Mouse (Mus musculus) MEL (cell line): ENCODE measurements around the gene Acsbg1. TPM values are rescaled to one million over a fixed set of nuclear protein-coding genes. Genes with fewer than 3 reads are reported as not detected.

ENCODE experiments used
- DNase-seq: peaks from one replicate; pipeline ENCODE4 v3.0.0; 2011; ENCODE audit warnings: low read depth, low spot score
- H3K27ac ChIP-seq: 2 replicates; pipeline ENCODE4 v1.5.1; 2012; ENCODE audit warnings: low read depth, mild to moderate bottlenecking, control low read depth, low read length, moderate library complexity; ENCODE audit not compliant: control insufficient read depth
- H3K27me3 ChIP-seq, 2 experiments: fragments of 150-350 bp in 1 of 2; sonication (generic) in 1 of 2; 2 replicates each; pipeline ENCODE4 v1.6.1; 2012; ENCODE audit warnings: low read length in 2 of 2, mild to moderate bottlenecking in 2 of 2, improper control_type of control experiment in 1 of 2, moderate library complexity in 1 of 2; ENCODE audit not compliant: insufficient read depth in 2 of 2, control insufficient read depth in 1 of 2
- H3K36me3 ChIP-seq, 2 experiments: 2 replicates each; pipeline ENCODE4 v1.6.1; 2012 to 2014; ENCODE audit warnings: low read length in 2 of 2, improper control_type of control experiment in 1 of 2, inconsistent platforms in 1 of 2, mild to moderate bottlenecking in 1 of 2; ENCODE audit not compliant: insufficient read depth in 2 of 2, control insufficient read depth in 1 of 2
- H3K4me1 ChIP-seq, 2 experiments: fragments of 150-350 bp in 1 of 2; sonication (generic) in 1 of 2; 2 replicates each; pipeline ENCODE4 v1.6.1; 2012; ENCODE audit warnings: low read length in 2 of 2, improper control_type of control experiment in 1 of 2, mild to moderate bottlenecking in 1 of 2; ENCODE audit not compliant: insufficient read depth in 2 of 2, control insufficient read depth in 1 of 2
- H3K4me3 ChIP-seq, 2 experiments: fragments of 150-350 bp in 1 of 2; sonication (generic) in 1 of 2; 2 replicates each; pipeline ENCODE4 v1.5.1; 2012; ENCODE audit warnings: low read depth in 2 of 2, low read length in 2 of 2, mild to moderate bottlenecking in 2 of 2, moderate library complexity in 2 of 2, control low read depth in 1 of 2, improper control_type of control experiment in 1 of 2; ENCODE audit not compliant: control insufficient read depth in 1 of 2, insufficient read depth in 1 of 2
- H3K79me2 ChIP-seq: 2 replicates; pipeline ENCODE4 v1.6.1; 2012; ENCODE audit warnings: mild to moderate bottlenecking, low read length, moderate library complexity; ENCODE audit not compliant: control insufficient read depth, poor library complexity, insufficient read depth
- H3K9ac ChIP-seq: 2 replicates; pipeline ENCODE4 v1.6.1; 2012; ENCODE audit warnings: low read depth, mild to moderate bottlenecking, control low read depth, low read length, moderate library complexity; ENCODE audit not compliant: control insufficient read depth, poor library complexity, severe bottlenecking
- H3K9me3 ChIP-seq: fragments of 150-350 bp; sonication (generic); replicated peaks from 2 replicates; pipeline ENCODE4 v1.6.1; 2012; ENCODE audit warnings: mild to moderate bottlenecking, low read length, improper control_type of control experiment, moderate library complexity; ENCODE audit not compliant: insufficient read depth
- BHLHE40 ChIP-seq: IDR thresholded peaks from 2 replicates; pipeline ENCODE4 v1.6.1; 2012; ENCODE audit warnings: low read depth, mild to moderate bottlenecking, inconsistent platforms, low read length, improper control_type of control experiment, borderline replicate concordance
- CHD1 ChIP-seq: IDR thresholded peaks from 2 replicates; pipeline ENCODE4 v1.6.1; 2012; ENCODE audit warnings: low read depth, mild to moderate bottlenecking, inconsistent platforms, low read length, improper control_type of control experiment
- CHD2 ChIP-seq: IDR thresholded peaks from 2 replicates; pipeline ENCODE4 v1.6.1; 2011; ENCODE audit warnings: low read length, improper control_type of control experiment
- CTCF ChIP-seq, 3 experiments: IDR thresholded peaks in 2 of 3; conservative IDR thresholded peaks in 1 of 3; 2 replicates each; pipeline ENCODE4 v1.5.1; 2011 to 2012; ENCODE audit warnings: low read length in 3 of 3, low read depth in 2 of 3, mild to moderate bottlenecking in 2 of 3, improper control_type of control experiment in 1 of 3, inconsistent platforms in 1 of 3, mixed read lengths in 1 of 3, moderate library complexity in 1 of 3; ENCODE audit not compliant: control insufficient read depth in 1 of 3, insufficient read depth in 1 of 3, poor library complexity in 1 of 3, severe bottlenecking in 1 of 3
- E2F4 ChIP-seq: IDR thresholded peaks from 2 replicates; pipeline ENCODE4 v1.6.1; 2011; ENCODE audit warnings: low read depth, low read length, improper control_type of control experiment, borderline replicate concordance
- ELF1 ChIP-seq: IDR thresholded peaks from 2 replicates; pipeline ENCODE4 v1.6.1; 2014; ENCODE audit warnings: low read depth, mild to moderate bottlenecking, inconsistent platforms, low read length, improper control_type of control experiment, moderate library complexity
- EP300 ChIP-seq, 2 experiments: IDR thresholded peaks; 2 replicates each; pipeline ENCODE4 v1.6.1; 2011; ENCODE audit warnings: improper control_type of control experiment in 2 of 2, low read length in 2 of 2, low read depth in 1 of 2, mild to moderate bottlenecking in 1 of 2
- ETS1 ChIP-seq: IDR thresholded peaks from 2 replicates; pipeline ENCODE4 v1.6.1; 2012; ENCODE audit warnings: low read depth, mild to moderate bottlenecking, inconsistent platforms, low read length, improper control_type of control experiment, moderate library complexity
- GABPA ChIP-seq: IDR thresholded peaks from 2 replicates; pipeline ENCODE4 v1.6.1; 2012; ENCODE audit warnings: low read depth, mild to moderate bottlenecking, inconsistent platforms, low read length, improper control_type of control experiment, moderate library complexity
- GATA1 ChIP-seq: IDR thresholded peaks from 2 replicates; pipeline ENCODE4 v1.6.1; 2011; ENCODE audit warnings: low read depth, low read length, improper control_type of control experiment
- HCFC1 ChIP-seq: IDR thresholded peaks from 2 replicates; pipeline ENCODE4 v1.6.1; 2012; ENCODE audit warnings: low read depth, mild to moderate bottlenecking, inconsistent platforms, low read length, improper control_type of control experiment, moderate library complexity
- JUND ChIP-seq: IDR thresholded peaks from 2 replicates; pipeline ENCODE4 v1.6.1; 2011; ENCODE audit warnings: low read depth, mild to moderate bottlenecking, improper control_type of control experiment, low read length
- KAT2A ChIP-seq: conservative IDR thresholded peaks from 2 replicates; pipeline ENCODE4 v1.6.1; 2012; ENCODE audit warnings: low read depth, low read length, improper control_type of control experiment, inconsistent platforms
- MAFK ChIP-seq: IDR thresholded peaks from 2 replicates; pipeline ENCODE4 v1.6.1; 2011; ENCODE audit warnings: low read depth, mild to moderate bottlenecking, low read length, improper control_type of control experiment, borderline replicate concordance
- MAX ChIP-seq: IDR thresholded peaks from 2 replicates; pipeline ENCODE4 v1.6.1; 2011; ENCODE audit warnings: low read length, improper control_type of control experiment
- MAZ ChIP-seq: IDR thresholded peaks from 2 replicates; pipeline ENCODE4 v1.6.1; 2012; ENCODE audit warnings: low read depth, mild to moderate bottlenecking, inconsistent platforms, low read length, improper control_type of control experiment
- MEF2A ChIP-seq: IDR thresholded peaks from 2 replicates; pipeline ENCODE4 v1.6.1; 2014; ENCODE audit warnings: low read depth, mild to moderate bottlenecking, inconsistent platforms, low read length, improper control_type of control experiment; ENCODE audit not compliant: poor library complexity, insufficient replicate concordance, severe bottlenecking; ENCODE audit errors: extremely low read depth
- MXI1 ChIP-seq: IDR thresholded peaks from 2 replicates; pipeline ENCODE4 v1.6.1; 2011; ENCODE audit warnings: mild to moderate bottlenecking, low read depth, low read length, improper control_type of control experiment
- MYB ChIP-seq: IDR thresholded peaks from 2 replicates; pipeline ENCODE4 v1.6.1; 2011; ENCODE audit warnings: mild to moderate bottlenecking, low read depth, low read length, improper control_type of control experiment
- MYC ChIP-seq: IDR thresholded peaks from 2 replicates; pipeline ENCODE4 v1.6.1; 2011; ENCODE audit warnings: low read depth, mild to moderate bottlenecking, low read length, improper control_type of control experiment, moderate library complexity
- NELFE ChIP-seq: IDR thresholded peaks from 2 replicates; pipeline ENCODE4 v1.6.1; 2011; ENCODE audit warnings: low read depth, low read length, improper control_type of control experiment
- NRF1 ChIP-seq: IDR thresholded peaks from 2 replicates; pipeline ENCODE4 v1.6.1; 2014; ENCODE audit warnings: low read depth, mild to moderate bottlenecking, inconsistent platforms, low read length, improper control_type of control experiment, moderate library complexity; ENCODE audit not compliant: poor library complexity, insufficient read depth, severe bottlenecking
- POLR2A ChIP-seq, 2 experiments: IDR thresholded peaks; 2 replicates each; pipeline ENCODE4 v1.6.1; 2011 to 2012; ENCODE audit warnings: low read length in 2 of 2, mild to moderate bottlenecking in 2 of 2, control low read depth in 1 of 2, improper control_type of control experiment in 1 of 2, low read depth in 1 of 2, moderate library complexity in 1 of 2; ENCODE audit not compliant: control insufficient read depth in 1 of 2, insufficient read depth in 1 of 2, poor library complexity in 1 of 2
- POLR2AphosphoS5 ChIP-seq: IDR thresholded peaks from 2 replicates; pipeline ENCODE4 v1.6.1; 2012; ENCODE audit warnings: low read depth, borderline replicate concordance, mild to moderate bottlenecking, inconsistent platforms, low read length, moderate library complexity, mixed read lengths
- RAD21 ChIP-seq: IDR thresholded peaks from 2 replicates; pipeline ENCODE4 v1.6.1; 2011; ENCODE audit warnings: mild to moderate bottlenecking, low read depth, low read length, improper control_type of control experiment
- RCOR1 ChIP-seq: IDR thresholded peaks from 2 replicates; pipeline ENCODE4 v1.6.1; 2012; ENCODE audit warnings: low read depth, mild to moderate bottlenecking, inconsistent platforms, low read length, improper control_type of control experiment
- SIN3A ChIP-seq: IDR thresholded peaks from 2 replicates; pipeline ENCODE4 v1.6.1; 2012; ENCODE audit warnings: low read length, improper control_type of control experiment, inconsistent platforms
- SMC3 ChIP-seq: IDR thresholded peaks from 2 replicates; pipeline ENCODE4 v1.6.1; 2011; ENCODE audit warnings: low read depth, low read length, improper control_type of control experiment
- TAL1 ChIP-seq: IDR thresholded peaks from 2 replicates; pipeline ENCODE4 v1.6.1; 2012; ENCODE audit warnings: mild to moderate bottlenecking, inconsistent platforms, low read length, moderate library complexity, mixed read lengths
- TBP ChIP-seq: IDR thresholded peaks from 2 replicates; pipeline ENCODE4 v1.8.0; 2011; ENCODE audit warnings: low read depth, low read length, improper control_type of control experiment
- TCF12 ChIP-seq: IDR thresholded peaks from 2 replicates; pipeline ENCODE4 v1.6.1; 2014; ENCODE audit warnings: low read depth, mild to moderate bottlenecking, inconsistent platforms, low read length, improper control_type of control experiment, moderate library complexity
- UBTF ChIP-seq: IDR thresholded peaks from 2 replicates; pipeline ENCODE4 v1.6.1; 2012; ENCODE audit warnings: low read depth, mild to moderate bottlenecking, inconsistent platforms, low read length, improper control_type of control experiment, moderate library complexity, borderline replicate concordance; ENCODE audit not compliant: insufficient read depth
- USF1 ChIP-seq: IDR thresholded peaks from 2 replicates; pipeline ENCODE4 v1.6.1; 2014; ENCODE audit warnings: low read depth, mild to moderate bottlenecking, inconsistent platforms, low read length, improper control_type of control experiment, moderate library complexity
- USF2 ChIP-seq, 2 experiments: IDR thresholded peaks; 2 replicates each; pipeline ENCODE4 v1.6.1; 2011 to 2012; ENCODE audit warnings: improper control_type of control experiment in 2 of 2, low read length in 2 of 2, borderline replicate concordance in 1 of 2, inconsistent platforms in 1 of 2, low read depth in 1 of 2, mild to moderate bottlenecking in 1 of 2; ENCODE audit not compliant: insufficient read depth in 1 of 2
- ZC3H11A ChIP-seq: IDR thresholded peaks from 2 replicates; pipeline ENCODE4 v1.6.1; 2012; ENCODE audit warnings: low read depth, mild to moderate bottlenecking, inconsistent platforms, low read length, improper control_type of control experiment
- ZKSCAN1 ChIP-seq: IDR thresholded peaks from 2 replicates; pipeline ENCODE4 v1.6.1; 2012; ENCODE audit warnings: low read depth, mild to moderate bottlenecking, inconsistent platforms, low read length, improper control_type of control experiment, moderate library complexity
- ZMIZ1 ChIP-seq: IDR thresholded peaks from 2 replicates; pipeline ENCODE4 v1.6.1; 2012; ENCODE audit warnings: low read depth, mild to moderate bottlenecking, inconsistent platforms, low read length, improper control_type of control experiment, moderate library complexity
- ZNF384 ChIP-seq: IDR thresholded peaks from 2 replicates; pipeline ENCODE4 v1.6.1; 2012; ENCODE audit warnings: low read depth, mild to moderate bottlenecking, inconsistent platforms, low read length, improper control_type of control experiment
- polyA plus RNA-seq, 2 experiments: library from polyadenylated mRNA; stranded (reverse) in 1 of 2; unstranded in 1 of 2; fragments of >175 nt in 1 of 2; fragments of >200 nt in 1 of 2; gene quantifications; 2 replicates each; pipeline versions ENCODE4 v1.2.1 to v1.2.4; 2012; ENCODE audit warnings: low replicate concordance in 2 of 2, low read depth in 1 of 2; ENCODE audit not compliant: insufficient read length in 2 of 2, insufficient read depth in 1 of 2, missing spikeins in 1 of 2
- total RNA-seq: library from RNA; depleted of rRNA; stranded (reverse); fragments of 300-350 nt; gene quantifications from 2 replicates; pipeline ENCODE4 v1.2.3, GENCODE M21; 2012

The Acsbg1 gene
- total and polyA plus RNA-seq, 3 experiments: 8.3 to 8.8 TPM; not detected in 1

GRCm38 (mm10) chr9:54704361-54704760 lies 42.7 kb upstream of the Acsbg1 start:
- peak; percentile 90 for DNase-seq
- H3K79me2 ChIP-seq: peaks cover 22% of the 10 kb centered on the region
- H3K9ac ChIP-seq: no peak overlapping the region; the same call in 1 of the 2 replicates
- no peaks in the 10 kb centered on the region for H3K9me3 ChIP-seq
- peaks cover 0 to 53% of the 10 kb centered on the region in 2 experiments; a peak in 3 of 4 replicates for H3K36me3 ChIP-seq
- no peaks in the 10 kb centered on the region for H3K27me3 ChIP-seq
- peaks cover 41 to 49% of the 10 kb centered on the region in 2 experiments for H3K4me1 ChIP-seq
- no peak overlapping the region for H3K4me3 ChIP-seq
- peak overlapping the region; percentile 85 for H3K27ac ChIP-seq
- TF ChIP-seq GABPA: no peak
- peak; percentile 92 for TF ChIP-seq SIN3A
- peak; percentile 62 for TF ChIP-seq MYB
- TF ChIP-seq MEF2A: no peak
- TF ChIP-seq RCOR1: peak; percentile 97
- no peak for TF ChIP-seq USF2 (IDR thresholded peaks at IDR 0.05; ENCODE audit: borderline replicate concordance in 1 of 2, insufficient read depth in 1 of 2, low read depth in 1 of 2, low read length in 2 of 2)
- TF ChIP-seq BHLHE40: peak; percentile 71; the same call in 1 of the 2 replicates
- no peak for TF ChIP-seq KAT2A
- TF ChIP-seq MAX: peak; percentile 69
- TF ChIP-seq CHD2: no peak
- TF ChIP-seq UBTF: no peak
- TF ChIP-seq NELFE: no peak
- no peak for TF ChIP-seq POLR2A (IDR thresholded peaks at IDR 0.05; ENCODE audit: control insufficient read depth in 1 of 2, insufficient read depth in 1 of 2, low read depth in 1 of 2, low read length in 2 of 2, poor library complexity in 1 of 2)
- no peak for TF ChIP-seq NRF1
- peak; percentile 80 for TF ChIP-seq MXI1
- TF ChIP-seq USF1: no peak
- TF ChIP-seq ZNF384: no peak
- TF ChIP-seq MAFK: peak; percentile 69
- no peak for TF ChIP-seq RAD21
- TF ChIP-seq TBP: 0 out of 2 replicates have a peak, but pooled peaks have one; percentile 16
- TF ChIP-seq JUND: no peak
- no peak for TF ChIP-seq MAZ
- TF ChIP-seq MYC: peak; percentile 90
- peak; percentile 93 for TF ChIP-seq TAL1
- TF ChIP-seq CTCF (IDR thresholded peaks at IDR 0.05 in 2 of 3, conservative IDR thresholded peaks at IDR 0.05 in 1 of 3; ENCODE audit: control insufficient read depth in 1 of 3, insufficient read depth in 1 of 3, low read depth in 2 of 3, low read length in 3 of 3, poor library complexity in 1 of 3, severe bottlenecking in 1 of 3): no peak
- no peak for TF ChIP-seq SMC3
- TF ChIP-seq ZMIZ1: no peak
- TF ChIP-seq TCF12: peak; percentile 98
- no peak for TF ChIP-seq CHD1
- TF ChIP-seq E2F4: no peak
- TF ChIP-seq EP300 (IDR thresholded peaks at IDR 0.05; ENCODE audit: low read depth in 1 of 2, low read length in 2 of 2): peak; percentile 97
- TF ChIP-seq GATA1: peak; percentile 98
- no peak for TF ChIP-seq POLR2AphosphoS5
- TF ChIP-seq ZC3H11A: no peak
- 0 out of 2 replicates have a peak, but pooled peaks have one; percentile 53 for TF ChIP-seq HCFC1
- no peak for TF ChIP-seq ZKSCAN1
- TF ChIP-seq ETS1: peak; percentile 96
- 0 out of 2 replicates have a peak, but pooled peaks have one; percentile 15 for TF ChIP-seq ELF1
